Mouse (Mus musculus) gastrocnemius, postnatal 25 days (tissue): ENCODE data around the gene Pold1. TPM values are rescaled to one million over a fixed set of nuclear protein-coding genes. Genes with fewer than 3 reads are reported as not detected.

Source experiments
- DNase-seq: peaks from one replicate; pipeline ENCODE4 v3.0.0; 2022
- total RNA-seq, 2 experiments: library from RNA; stranded (reverse); gene quantifications; 1 replicate in 1 of 2; 2 replicates in 1 of 2; pipeline ENCODE4 v1.2.3; 2021

The Pold1 gene
- total RNA-seq, 2 experiments from 2014 or later, result 4.7 to 5.2 TPM

DNA sequence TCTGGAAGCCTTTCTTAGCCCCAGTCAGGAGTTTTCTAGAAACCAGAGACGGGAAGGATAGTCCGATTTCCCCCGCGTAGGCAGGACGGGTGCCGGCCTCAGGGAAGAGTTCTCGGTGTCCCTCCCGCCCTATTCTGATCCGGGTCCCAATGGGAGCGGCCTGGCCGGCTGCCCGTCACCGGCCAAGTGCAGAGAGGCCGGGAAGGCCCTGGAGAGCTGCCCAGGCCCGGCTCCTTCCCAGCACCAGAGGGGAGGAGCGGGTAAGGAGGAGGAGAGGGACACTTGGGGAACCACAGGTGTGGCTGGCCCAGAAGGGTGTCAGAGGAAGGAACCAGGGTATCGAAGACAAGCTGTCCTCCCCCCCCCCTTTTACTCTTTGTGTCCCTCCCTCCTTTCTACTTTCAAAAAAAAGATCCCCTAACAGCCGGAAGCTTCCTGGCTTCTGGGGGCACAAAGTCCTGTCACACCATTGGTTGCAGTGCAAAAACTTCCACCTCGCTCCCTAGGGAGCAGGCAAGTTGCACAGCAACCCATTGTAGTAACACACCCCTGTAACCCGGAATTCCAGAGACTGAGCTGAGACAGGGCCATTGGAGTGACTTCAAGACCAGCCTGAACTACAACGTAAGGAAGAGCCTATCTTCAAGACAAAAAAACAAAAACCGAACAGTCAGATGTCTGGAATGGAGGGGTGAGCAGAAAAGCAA lies 23.4 kb downstream of the Pold1 start:
- DNase-seq, result peak; percentile 94

DNA sequence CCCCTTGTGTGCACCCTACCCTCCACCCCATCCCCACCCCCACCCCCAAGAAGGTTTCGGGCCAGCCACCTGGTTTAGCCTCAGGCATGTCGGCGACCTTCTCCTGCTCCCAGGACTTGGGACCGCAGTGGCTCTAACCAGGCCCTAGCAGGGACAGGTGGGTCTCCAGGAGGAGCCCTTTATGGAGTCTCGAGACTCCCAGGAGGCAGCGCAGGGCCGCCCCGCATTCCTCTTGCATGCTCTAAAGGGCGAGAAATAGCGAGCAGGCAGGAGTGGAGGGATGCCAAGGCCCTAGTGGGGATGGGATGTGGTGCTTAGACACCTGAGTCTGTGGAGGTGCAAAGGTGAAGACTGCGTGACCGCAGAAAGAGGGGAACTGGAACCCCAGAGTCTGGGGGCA lies 24.1 kb downstream of the Pold1 start, which contains the start of gene Mybpc2:
Gene Mybpc2 (minus strand): TSS at position 155 of the 400 bp plus-strand sequence.
- DNase-seq, result peak; percentile 79

DNA sequence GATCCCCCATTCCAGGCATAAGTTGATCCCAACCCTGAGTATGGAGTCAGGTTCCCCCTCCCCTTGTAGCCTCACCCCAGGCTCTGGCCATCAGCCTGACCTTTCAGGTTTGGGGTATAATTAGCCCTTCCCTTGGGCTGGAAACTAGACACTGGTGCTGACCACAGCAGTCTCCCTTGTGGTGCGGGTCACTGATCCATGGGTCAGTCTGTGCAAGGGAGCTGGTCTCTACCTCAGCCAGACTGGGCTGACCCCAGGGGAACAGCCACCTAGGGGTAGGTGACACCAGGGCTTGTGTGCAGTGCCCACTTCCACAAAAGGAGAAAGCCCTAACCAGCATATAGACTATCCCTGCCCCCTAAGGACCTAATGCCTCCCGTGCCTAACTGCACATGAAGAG lies 25.6 kb downstream of the Pold1 start:
- peak; percentile 82 for DNase-seq

GRCm38 (mm10) chr7:44521710-44522109 lies 26.9 kb downstream of the Pold1 start:
- DNase-seq, result peak; percentile 47

- no peak for DNase-seq
These were observed 27.7 kb downstream of the Pold1 start for GRCm38 (mm10) chr7:44520990-44521389.

DNA sequence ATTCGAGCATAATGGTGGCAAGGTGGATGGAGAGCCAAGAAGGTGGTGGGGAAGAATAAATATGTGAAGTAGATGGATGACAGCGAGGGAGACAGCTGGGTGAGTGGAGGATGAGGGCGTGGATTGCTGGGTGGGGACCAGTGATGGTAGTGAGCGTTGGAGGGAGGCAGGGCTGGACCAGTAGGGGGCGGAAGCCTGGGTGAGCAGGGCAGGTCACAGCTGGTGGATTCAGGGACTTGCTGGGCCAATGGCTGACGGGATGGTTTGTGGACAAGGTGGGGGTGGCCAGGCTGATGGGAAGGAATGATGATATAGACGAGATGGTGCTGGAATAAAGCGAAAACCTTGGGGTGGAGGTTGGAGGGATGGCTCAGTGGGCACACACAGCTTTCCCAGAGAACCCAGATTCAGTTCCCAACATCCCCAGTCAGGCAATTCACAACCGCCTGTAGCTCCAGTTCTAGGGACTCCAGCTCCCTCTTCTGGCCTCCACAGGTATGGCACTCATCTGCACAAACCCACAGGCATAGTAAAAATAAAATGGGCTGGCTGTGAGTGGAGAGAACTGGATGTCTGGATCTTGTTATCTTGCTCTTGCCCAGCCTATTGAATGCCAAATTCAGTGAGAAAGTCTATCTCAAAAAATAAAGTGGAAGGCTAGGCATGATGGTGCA lies 29.3 kb downstream of the Pold1 start:
- DNase-seq, result no peak

- no peak for DNase-seq
These were observed 41.2 kb downstream of the Pold1 start for GRCm38 (mm10) chr7:44507491-44507890.

DNA sequence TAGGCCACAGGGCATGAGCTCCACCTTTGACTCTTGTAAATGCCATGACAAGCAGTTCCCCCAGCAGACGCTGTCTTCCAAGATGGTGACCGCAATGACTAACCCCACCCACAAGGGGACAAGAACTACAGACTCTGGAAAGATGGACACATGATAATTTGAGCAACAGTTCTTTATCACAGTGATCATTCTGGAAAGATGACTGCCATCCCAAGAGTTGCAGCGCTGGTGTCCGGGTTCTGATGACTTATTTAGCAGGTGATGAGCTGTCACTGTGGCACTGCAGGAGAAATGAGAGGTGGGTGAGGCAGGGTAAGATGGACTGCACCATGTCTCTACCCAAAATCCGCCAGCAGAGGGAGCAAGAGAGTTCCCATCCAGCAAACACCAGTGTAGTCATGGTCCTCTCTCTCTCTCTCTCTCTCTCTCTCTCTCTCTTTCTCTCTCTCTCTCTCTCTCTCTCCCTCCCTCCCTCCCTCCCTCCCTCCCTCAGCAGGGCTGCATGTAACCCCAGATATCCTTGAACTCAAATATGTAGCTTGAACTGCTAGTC lies 47.0 kb downstream of the Pold1 start:
- no peak for DNase-seq

- DNase-seq, result no peak
These were observed 48.6 kb downstream of the Pold1 start for GRCm38 (mm10) chr7:44500046-44500445.

DNA sequence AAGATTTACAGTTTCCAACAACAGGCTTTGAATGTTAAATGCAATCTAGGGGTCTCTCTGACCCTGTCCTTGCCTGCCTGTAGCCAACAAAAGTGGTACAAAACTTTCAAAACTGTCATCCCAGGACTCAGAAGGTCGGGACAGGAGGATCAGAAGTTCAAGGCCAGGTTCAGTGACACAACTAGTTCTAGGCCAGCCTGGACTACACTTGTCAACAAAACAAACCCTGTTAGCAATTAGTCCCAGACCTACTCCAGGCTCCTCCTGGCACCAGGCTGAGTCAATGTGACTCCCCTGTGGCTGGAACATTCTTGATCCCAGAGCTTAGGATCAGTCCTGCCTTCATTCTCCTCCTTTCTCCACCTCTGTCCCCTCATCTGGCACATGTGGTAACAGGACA lies 49.7 kb downstream of the Pold1 start:
- DNase-seq, result no peak

GRCm38 (mm10) chr7:44497361-44498055 lies 51.1 kb downstream of the Pold1 start:
- no peak for DNase-seq

GRCm38 (mm10) chr7:44496771-44497109 lies 51.9 kb downstream of the Pold1 start:
- DNase-seq, result no peak

DNA sequence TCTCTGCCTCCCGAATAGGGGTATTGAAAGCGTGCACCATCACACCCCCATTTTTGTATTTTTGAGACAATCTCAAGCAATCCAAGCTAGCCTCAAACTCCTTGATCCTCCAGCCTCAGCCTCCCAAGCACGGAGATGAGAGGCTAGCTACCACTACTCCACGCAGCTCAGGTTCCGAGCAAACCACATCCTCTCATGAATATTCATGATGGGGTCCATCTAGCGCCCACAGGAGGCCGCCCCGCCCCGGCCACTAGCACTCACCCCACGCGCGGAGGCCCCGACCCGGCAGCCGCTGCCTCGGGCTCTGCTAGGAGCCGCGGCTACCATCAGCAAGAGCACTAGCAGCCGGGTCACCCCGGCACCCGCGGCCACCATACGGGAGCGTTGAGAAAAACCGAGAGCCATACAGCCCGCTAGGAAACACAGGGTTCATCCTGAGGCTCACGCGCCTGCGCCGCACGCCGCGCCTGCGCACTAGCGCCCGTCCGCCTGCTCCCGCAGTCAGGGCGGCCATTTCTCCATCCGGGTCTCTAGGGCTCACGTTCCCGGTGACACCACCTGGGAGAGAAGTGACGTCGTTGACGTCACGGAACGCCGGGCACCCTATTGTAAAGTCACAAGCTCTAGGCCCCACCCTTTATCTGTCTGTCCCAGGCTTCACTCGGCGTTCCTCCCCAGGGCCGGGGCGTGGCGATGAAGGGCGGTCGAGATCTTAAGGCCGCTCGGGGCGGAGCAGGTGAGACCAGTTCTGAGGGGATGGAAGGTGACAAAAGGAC lies 52.5 kb downstream of the Pold1 start, which contains the start of the genes Emc10 and Fam71e1:
Gene Emc10 (minus strand): TSS at position 538 of the 779 bp plus-strand sequence.
Gene Fam71e1 (plus strand): TSS at position 590 of the 779 bp plus-strand sequence.
- DNase-seq, result peak; percentile 94

DNA sequence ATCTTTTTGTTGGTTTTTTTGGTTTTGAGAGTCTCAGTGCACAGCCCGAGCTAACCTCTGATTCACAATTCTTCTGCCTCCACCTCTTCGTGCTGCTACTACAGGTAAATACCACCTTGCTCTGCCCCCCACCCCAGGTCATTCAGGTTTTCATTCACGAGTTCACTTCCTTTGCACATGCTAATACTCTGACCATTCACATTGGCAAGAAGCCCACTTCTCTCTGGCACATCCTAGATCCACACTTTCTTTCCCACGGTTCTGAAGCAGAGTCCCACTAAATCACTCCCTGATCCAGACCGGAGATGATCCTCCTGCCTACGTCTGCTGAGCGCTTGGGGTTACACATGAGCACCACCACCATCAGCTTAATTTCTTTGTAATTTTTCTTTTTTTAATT lies 53.6 kb downstream of the Pold1 start:
- no peak for DNase-seq

- no peak for DNase-seq
These were observed 54.0 kb downstream of the Pold1 start for GRCm38 (mm10) chr7:44494681-44495080.

DNA sequence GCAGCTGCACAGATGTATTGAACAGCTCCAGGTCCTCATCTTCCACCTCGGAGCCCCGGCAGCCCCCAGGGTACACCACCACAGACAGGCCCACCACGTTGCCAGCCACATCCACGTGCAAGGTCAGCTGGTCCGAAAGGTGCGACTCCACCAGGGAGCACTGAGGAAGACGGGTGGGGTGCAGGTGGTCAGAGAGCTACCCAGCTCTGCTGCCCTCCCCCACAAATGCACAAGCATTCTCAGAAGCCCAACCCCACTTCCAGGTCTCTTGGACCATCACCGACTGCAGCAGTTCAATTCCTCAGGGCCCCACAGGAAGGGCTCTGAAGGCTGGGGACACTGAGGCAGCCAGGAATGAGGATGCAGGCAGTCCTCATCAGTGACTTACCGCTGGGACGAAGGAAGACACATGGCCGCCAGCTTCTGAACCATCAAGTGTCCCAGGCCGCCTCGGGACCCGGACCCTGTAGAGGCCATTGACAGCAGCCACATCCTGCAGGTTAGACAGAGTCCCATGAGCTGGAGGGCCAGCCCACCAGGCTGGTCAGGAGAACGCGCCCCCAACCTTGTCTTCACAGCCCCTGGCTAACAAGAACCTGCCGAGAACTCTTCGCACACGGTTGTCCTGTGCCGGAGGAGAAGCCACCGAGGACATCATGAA lies 56.4 kb downstream of the Pold1 start:
- DNase-seq, result no peak

GRCm38 (mm10) chr7:44491391-44491790 lies 57.3 kb downstream of the Pold1 start:
- DNase-seq, result no peak

- DNase-seq, result no peak
These were observed 58.4 kb downstream of the Pold1 start for GRCm38 (mm10) chr7:44490281-44490680.

DNA sequence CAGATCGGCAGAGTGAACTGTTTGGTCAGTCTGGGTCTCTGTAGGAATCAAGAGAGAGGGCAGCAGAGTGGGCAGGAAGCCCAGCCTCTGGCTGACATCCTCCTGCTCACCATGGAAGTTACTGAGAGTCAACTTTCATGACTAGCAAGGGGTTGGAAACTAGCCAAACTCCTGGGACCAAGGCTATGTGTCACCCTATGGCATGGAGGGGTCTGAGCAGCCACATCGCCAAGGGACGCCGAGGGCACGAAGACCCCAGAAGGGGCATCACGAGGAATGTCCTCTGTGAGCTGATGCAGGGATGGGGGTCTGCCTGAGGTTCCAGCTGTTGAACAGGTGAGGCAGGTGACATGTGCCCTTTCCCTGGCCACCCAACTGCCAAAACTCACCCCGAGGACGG lies 60.1 kb downstream of the Pold1 start:
- no peak for DNase-seq

DNA sequence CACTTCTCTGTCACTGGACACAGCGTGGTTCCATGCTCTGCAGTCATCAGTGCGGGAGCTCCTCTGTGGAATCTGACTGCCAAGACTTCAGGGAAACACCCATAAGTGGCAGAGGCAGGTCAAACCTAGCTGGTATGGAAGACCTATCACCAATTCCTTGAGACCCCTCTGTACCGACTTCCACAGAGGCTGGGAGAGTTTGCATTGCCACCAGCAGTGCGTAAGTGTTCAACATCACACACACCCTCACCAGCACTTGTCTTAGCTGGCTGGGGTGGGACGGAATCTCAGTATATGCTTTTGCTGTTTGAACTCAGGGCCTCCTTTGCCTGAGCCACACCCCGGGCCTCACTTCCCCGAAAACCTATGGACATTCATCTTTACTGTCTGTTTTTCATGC lies 60.7 kb downstream of the Pold1 start:
- DNase-seq, result no peak

- no peak for DNase-seq
These were observed 61.6 kb downstream of the Pold1 start for GRCm38 (mm10) chr7:44486927-44487575.
